Mouse (Mus musculus): ENCODE results near the gene Lcn11. TPM values are rescaled to one million over a fixed set of nuclear protein-coding genes. Genes with fewer than 3 reads are reported as not detected.

The Lcn11 gene
- total and polyA plus RNA-seq, 3 experiments = not detected

- no peak overlapping the region for H3K4me3 ChIP-seq (ENCODE audit: control insufficient read depth in 1 of 2, insufficient read depth in 1 of 2, low read depth in 2 of 2, low read length in 2 of 2)
- H3K27me3 ChIP-seq (ENCODE audit: control insufficient read depth in 1 of 2, insufficient read depth in 2 of 2, low read length in 2 of 2) = peaks cover 0 to 4% of the 10 kb centered on the region in 2 experiments; a peak in 1 of 4 replicates
- H3K4me1 ChIP-seq (ENCODE audit: control insufficient read depth in 1 of 2, insufficient read depth in 2 of 2, low read length in 2 of 2) = 0 out of 4 replicates have a peak, but pooled peaks cover 0 to 3% of the 10 kb centered on the region in 2 experiments
- H3K9me3 ChIP-seq (replicated peaks; ENCODE audit: insufficient read depth, low read length) = no peaks in the 10 kb centered on the region
- no peaks in the 10 kb centered on the region for H3K36me3 ChIP-seq (ENCODE audit: control insufficient read depth in 1 of 2, insufficient read depth in 2 of 2, low read length in 2 of 2)
- no peak overlapping the region for H3K27ac ChIP-seq (ENCODE audit: control insufficient read depth, low read depth, low read length)
- no peak overlapping the region for H3K9ac ChIP-seq (ENCODE audit: control insufficient read depth, low read depth, low read length, poor library complexity, severe bottlenecking)
- H3K79me2 ChIP-seq (ENCODE audit: control insufficient read depth, insufficient read depth, low read length, poor library complexity) = no peaks in the 10 kb centered on the region
- no peak for DNase-seq (ENCODE audit: low read depth, low spot score)
- TF ChIP-seq SIN3A (IDR thresholded peaks at IDR 0.05; ENCODE audit: low read length) (no peak), USF2 (IDR thresholded peaks at IDR 0.05; ENCODE audit: borderline replicate concordance in 1 of 2, insufficient read depth in 1 of 2, low read depth in 1 of 2, low read length in 2 of 2) (no peak), ZC3H11A (IDR thresholded peaks at IDR 0.05; ENCODE audit: low read depth, low read length) (no peak), NELFE (IDR thresholded peaks at IDR 0.05; ENCODE audit: low read depth, low read length) (no peak), MYB (IDR thresholded peaks at IDR 0.05; ENCODE audit: low read depth, low read length) (no peak), E2F4 (IDR thresholded peaks at IDR 0.05; ENCODE audit: borderline replicate concordance, low read depth, low read length) (no peak), CTCF (IDR thresholded peaks at IDR 0.05 in 2 of 3, conservative IDR thresholded peaks at IDR 0.05 in 1 of 3; ENCODE audit: control insufficient read depth in 1 of 3, insufficient read depth in 1 of 3, low read depth in 2 of 3, low read length in 3 of 3, poor library complexity in 1 of 3, severe bottlenecking in 1 of 3) (no peak), RAD21 (IDR thresholded peaks at IDR 0.05; ENCODE audit: low read depth, low read length) (no peak), MXI1 (IDR thresholded peaks at IDR 0.05; ENCODE audit: low read depth, low read length) (no peak), CHD1 (IDR thresholded peaks at IDR 0.05; ENCODE audit: low read depth, low read length) (no peak)
Observed at GRCm38 (mm10) chr2:25767764-25768163, 9.1 kb upstream of the Lcn11 start.

- Histone ChIP-seq H3K27ac (ENCODE audit: control insufficient read depth, low read depth, low read length) (no peak overlapping the region), H3K4me3 (ENCODE audit: control insufficient read depth in 1 of 2, insufficient read depth in 1 of 2, low read depth in 2 of 2, low read length in 2 of 2) (no peak overlapping the region), H3K27me3 (ENCODE audit: control insufficient read depth in 1 of 2, insufficient read depth in 2 of 2, low read length in 2 of 2) (peaks cover 0 to 4% of the 10 kb centered on the region in 2 experiments; a peak in 2 of 4 replicates), H3K36me3 (ENCODE audit: control insufficient read depth in 1 of 2, insufficient read depth in 2 of 2, low read length in 2 of 2) (no peaks in the 10 kb centered on the region), H3K9me3 (replicated peaks; ENCODE audit: insufficient read depth, low read length) (no peaks in the 10 kb centered on the region), H3K9ac (ENCODE audit: control insufficient read depth, low read depth, low read length, poor library complexity, severe bottlenecking) (no peak overlapping the region), H3K4me1 (ENCODE audit: control insufficient read depth in 1 of 2, insufficient read depth in 2 of 2, low read length in 2 of 2) (0 out of 4 replicates have a peak, but pooled peaks cover 0 to 3% of the 10 kb centered on the region in 2 experiments), H3K79me2 (ENCODE audit: control insufficient read depth, insufficient read depth, low read length, poor library complexity) (no peaks in the 10 kb centered on the region)
- DNase-seq (ENCODE audit: low read depth, low spot score) = no peak
- TF ChIP-seq TBP (IDR thresholded peaks at IDR 0.05; ENCODE audit: low read depth, low read length) (no peak), GABPA (IDR thresholded peaks at IDR 0.05; ENCODE audit: low read depth, low read length) (no peak), BHLHE40 (IDR thresholded peaks at IDR 0.05; ENCODE audit: borderline replicate concordance, low read depth, low read length) (no peak), SIN3A (IDR thresholded peaks at IDR 0.05; ENCODE audit: low read length) (no peak), KAT2A (conservative IDR thresholded peaks at IDR 0.05; ENCODE audit: low read depth, low read length) (no peak), MEF2A (IDR thresholded peaks at IDR 0.05; ENCODE audit: extremely low read depth, insufficient replicate concordance, low read depth, low read length, poor library complexity, severe bottlenecking) (no peak), RCOR1 (IDR thresholded peaks at IDR 0.05; ENCODE audit: low read depth, low read length) (no peak), NRF1 (IDR thresholded peaks at IDR 0.05; ENCODE audit: insufficient read depth, low read depth, low read length, poor library complexity, severe bottlenecking) (no peak), E2F4 (IDR thresholded peaks at IDR 0.05; ENCODE audit: borderline replicate concordance, low read depth, low read length) (no peak), MAFK (IDR thresholded peaks at IDR 0.05; ENCODE audit: borderline replicate concordance, low read depth, low read length) (no peak), MAX (IDR thresholded peaks at IDR 0.05; ENCODE audit: low read length) (no peak), TCF12 (IDR thresholded peaks at IDR 0.05; ENCODE audit: low read depth, low read length) (no peak), POLR2AphosphoS5 (IDR thresholded peaks at IDR 0.05; ENCODE audit: borderline replicate concordance, low read depth, low read length) (no peak), MYC (IDR thresholded peaks at IDR 0.05; ENCODE audit: low read depth, low read length) (no peak), EP300 (IDR thresholded peaks at IDR 0.05; ENCODE audit: low read depth in 1 of 2, low read length in 2 of 2) (no peak), CHD2 (IDR thresholded peaks at IDR 0.05; ENCODE audit: low read length) (no peak)
Observed at GRCm38 (mm10) chr2:25773507-25773906, 3.3 kb upstream of the Lcn11 start.

Data from MEL (cell line).